Mouse (Mus musculus): Measurements from ENCODE around the gene Cntn4.

DNA sequence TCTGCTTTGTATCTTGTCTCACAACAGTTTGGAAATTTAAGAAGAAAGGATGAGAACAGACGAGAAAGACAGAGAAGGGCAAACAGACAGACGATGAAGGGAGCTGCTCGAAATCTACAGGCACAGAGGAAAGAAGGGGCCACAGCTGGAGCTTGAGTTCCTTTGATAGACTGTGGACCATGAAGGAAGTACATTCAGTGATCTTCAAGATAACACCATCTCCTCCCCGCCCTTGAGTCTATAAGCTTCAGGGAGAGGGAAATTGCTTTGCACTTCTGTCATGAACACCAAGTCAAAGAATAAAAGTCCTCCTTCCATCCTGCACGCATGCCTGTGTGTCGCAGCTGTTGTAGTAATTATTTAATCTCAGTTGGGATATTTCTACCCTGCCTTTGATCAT is 1048.6 kb downstream of the Cntn4 start:
- TF ChIP-seq POLR2A (IDR thresholded peaks at IDR 0.05; ENCODE audit: control insufficient read depth, extremely low read depth, insufficient read depth, low read length, poor library complexity) = no peak
- no peak for TF ChIP-seq CTCF (IDR thresholded peaks at IDR 0.05; ENCODE audit: borderline replicate concordance, control insufficient read depth, extremely low read depth, insufficient read depth, low read length, poor library complexity)

All from thymus, adult 2 months (tissue).